Mouse (Mus musculus): Measurements from ENCODE around the gene Cog7. TPM values are rescaled to one million over a fixed set of nuclear protein-coding genes. Genes with fewer than 3 reads are reported as not detected.

Gene Cog7
- polyA plus RNA-seq, 1 experiment from 2014 or later, result 18.0 TPM

- Histone ChIP-seq H3K9me3 (no peaks in the 10 kb centered on the region), H3K27me3 (replicated peaks) (no peaks in the 10 kb centered on the region), H3K36me3 (0 out of 2 replicates have a peak, but pooled peaks cover 5% of the 10 kb centered on the region), H3K4me1 (replicated peaks) (no peaks in the 10 kb centered on the region), H3K9ac (no peak overlapping the region), H3K27ac (no peak overlapping the region), H3K4me2 (replicated peaks) (no peak overlapping the region), H3K4me3 (replicated peaks) (no peak overlapping the region)
- WGBS, result 85% methylated on average over 5 of the region's 5 CpGs
- ATAC-seq, result no peak
Observed at GRCm38 (mm10) chr7:121946196-121946595, 35.3 kb downstream of the Cog7 start.

DNA sequence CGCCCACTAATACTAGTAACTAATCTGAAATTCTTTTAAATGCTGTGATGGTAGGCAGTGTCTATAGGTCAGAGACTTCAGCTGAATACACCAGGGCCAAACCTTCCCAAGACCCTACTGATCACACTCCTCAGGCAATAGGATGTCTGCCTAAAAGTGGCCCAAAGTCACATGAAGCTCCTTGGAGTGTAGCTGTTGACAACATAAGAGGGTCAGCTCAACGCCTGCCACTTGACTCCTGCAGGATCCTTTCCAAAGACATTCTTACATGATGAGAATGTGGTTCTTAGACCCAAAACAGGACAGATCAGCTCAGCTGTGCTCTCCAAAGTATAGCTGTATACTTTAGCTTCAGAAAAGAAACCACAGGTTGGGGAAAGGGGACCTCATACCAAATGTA is 39.1 kb downstream of the Cog7 start:
- H3K27ac ChIP-seq, result no peak overlapping the region
- no peak overlapping the region for H3K4me2 ChIP-seq (replicated peaks)
- 86% methylated on average over 2 of the region's 2 CpGs for WGBS
- H3K9me3 ChIP-seq, result no peaks in the 10 kb centered on the region
- H3K27me3 ChIP-seq (replicated peaks), result no peaks in the 10 kb centered on the region
- no peak for ATAC-seq
- H3K9ac ChIP-seq, result no peak overlapping the region
- 0 out of 2 replicates have a peak, but pooled peaks cover 4% of the 10 kb centered on the region for H3K36me3 ChIP-seq
- H3K4me1 ChIP-seq (replicated peaks), result no peaks in the 10 kb centered on the region
- no peak overlapping the region for H3K4me3 ChIP-seq (replicated peaks)

DNA sequence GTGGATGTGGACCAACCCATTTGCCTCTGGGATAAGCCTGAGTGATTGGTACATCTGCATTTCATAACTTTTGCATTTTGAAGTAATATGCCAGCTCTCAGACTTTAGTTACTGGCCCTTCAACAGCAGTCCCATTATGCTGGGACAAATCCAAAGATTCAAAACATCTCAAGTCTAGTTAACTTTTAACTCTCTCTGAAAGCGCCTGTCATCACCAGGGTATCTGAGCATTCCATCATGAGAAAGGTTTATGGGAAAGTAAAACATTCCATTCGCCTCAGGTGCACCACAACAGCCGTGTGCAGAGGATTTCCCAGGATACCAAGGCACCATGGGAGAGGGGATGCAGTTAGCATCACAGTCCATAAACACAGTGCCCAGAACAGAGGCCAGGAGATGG is 39.9 kb downstream of the Cog7 start:
- Histone ChIP-seq H3K27me3 (replicated peaks) (no peaks in the 10 kb centered on the region), H3K4me3 (replicated peaks) (no peak overlapping the region), H3K9me3 (no peaks in the 10 kb centered on the region), H3K4me2 (replicated peaks) (no peak overlapping the region), H3K9ac (no peak overlapping the region), H3K36me3 (0 out of 2 replicates have a peak, but pooled peaks cover 4% of the 10 kb centered on the region), H3K27ac (no peak overlapping the region), H3K4me1 (replicated peaks) (no peaks in the 10 kb centered on the region)
- no peak for ATAC-seq
- WGBS, result 74% methylated on average over 3 of the region's 3 CpGs

DNA sequence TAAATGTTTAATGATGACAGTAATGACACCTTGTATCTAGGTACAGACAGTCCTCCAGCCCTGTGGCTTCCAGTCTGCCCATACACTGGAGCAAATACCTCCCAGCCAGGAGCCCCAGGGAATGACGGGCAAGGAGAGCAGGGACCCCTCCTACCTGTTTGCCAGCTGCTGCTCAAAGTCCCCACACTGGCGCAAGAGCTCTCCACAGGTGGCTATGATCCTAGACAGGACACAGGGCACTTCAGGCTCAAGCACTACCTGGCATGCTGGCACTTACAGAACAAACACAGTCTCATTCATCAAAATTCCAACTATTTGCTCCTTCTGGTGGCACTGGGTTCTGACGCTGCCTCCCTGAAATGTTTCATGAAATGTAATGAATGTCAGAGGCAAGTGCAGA is 40.5 kb downstream of the Cog7 start:
- Histone ChIP-seq H3K4me2 (replicated peaks) (no peak overlapping the region), H3K9ac (no peak overlapping the region), H3K4me3 (replicated peaks) (no peak overlapping the region), H3K27me3 (replicated peaks) (no peaks in the 10 kb centered on the region), H3K36me3 (0 out of 2 replicates have a peak, but pooled peaks cover 4% of the 10 kb centered on the region), H3K4me1 (replicated peaks) (peaks cover 4% of the 10 kb centered on the region), H3K27ac (no peak overlapping the region), H3K9me3 (no peaks in the 10 kb centered on the region)
- ATAC-seq, result no peak
- 80% methylated on average over 3 of the region's 3 CpGs for WGBS

- 0 out of 2 replicates have a peak, but pooled peaks cover 4% of the 10 kb centered on the region for H3K36me3 ChIP-seq
- 45% methylated on average over 4 of the region's 4 CpGs for WGBS
- H3K4me2 ChIP-seq (replicated peaks), result no peak overlapping the region
- H3K4me1 ChIP-seq (replicated peaks), result peaks cover 4% of the 10 kb centered on the region
- no peak overlapping the region for H3K27ac ChIP-seq
- no peak overlapping the region for H3K4me3 ChIP-seq (replicated peaks)
- peak; percentile 66 for ATAC-seq
- H3K27me3 ChIP-seq (replicated peaks), result no peaks in the 10 kb centered on the region
- H3K9me3 ChIP-seq, result no peaks in the 10 kb centered on the region
- no peak overlapping the region for H3K9ac ChIP-seq
Observed at GRCm38 (mm10) chr7:121939729-121940128, 41.8 kb downstream of the Cog7 start.

- no peak overlapping the region for H3K4me3 ChIP-seq (replicated peaks)
- 0 out of 2 replicates have a peak, but pooled peaks cover 4% of the 10 kb centered on the region for H3K36me3 ChIP-seq
- no peak overlapping the region for H3K9ac ChIP-seq
- H3K4me2 ChIP-seq (replicated peaks), result no peak overlapping the region
- H3K9me3 ChIP-seq, result no peaks in the 10 kb centered on the region
- ATAC-seq, result no peak
- WGBS, result 65% methylated on average over 6 of the region's 6 CpGs
- peaks cover 4% of the 10 kb centered on the region for H3K4me1 ChIP-seq (replicated peaks)
- H3K27ac ChIP-seq, result no peak overlapping the region
- H3K27me3 ChIP-seq (replicated peaks), result no peaks in the 10 kb centered on the region
Observed at GRCm38 (mm10) chr7:121939244-121939643, 42.3 kb downstream of the Cog7 start.

DNA sequence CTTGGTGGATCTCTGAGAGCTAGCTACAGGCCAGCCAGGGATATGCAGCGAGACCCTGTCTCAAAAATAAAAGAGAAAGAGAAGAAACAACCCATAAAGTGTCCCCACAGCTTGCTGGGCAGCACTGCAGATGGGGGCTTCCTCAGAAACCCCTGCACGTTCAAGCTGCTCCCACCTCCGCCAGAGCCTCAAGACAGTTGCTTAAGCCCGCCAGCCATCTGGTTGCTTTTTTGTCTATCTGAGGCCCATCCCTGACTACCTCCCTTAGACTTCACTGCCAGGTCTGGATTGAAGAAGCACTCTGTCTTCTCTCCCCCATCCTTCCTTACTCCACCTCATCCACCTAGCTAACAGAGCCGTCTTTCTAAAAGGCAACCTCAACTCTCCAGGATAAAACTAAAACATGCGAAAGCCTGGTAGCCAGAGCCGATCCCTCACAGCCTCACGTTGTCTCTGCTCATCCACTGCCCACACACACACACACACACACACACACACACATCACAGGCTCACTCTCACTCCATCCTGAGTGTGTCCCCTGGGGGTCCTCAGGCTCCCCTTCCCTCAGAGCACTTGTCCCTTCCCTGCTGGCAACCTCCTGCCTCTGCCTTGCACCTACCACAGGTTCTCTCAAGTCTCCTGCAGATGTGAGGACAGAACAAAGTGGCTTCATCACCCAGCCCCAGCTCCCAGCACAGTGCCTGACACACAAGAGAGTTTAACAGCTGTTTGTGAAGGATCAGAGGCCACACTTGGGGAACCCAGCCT is 43.2 kb downstream of the Cog7 start:
- Histone ChIP-seq H3K27me3 (replicated peaks) (no peaks in the 10 kb centered on the region), H3K4me1 (replicated peaks) (peaks cover 4% of the 10 kb centered on the region), H3K36me3 (0 out of 2 replicates have a peak, but pooled peaks cover under 1% of the 10 kb centered on the region), H3K9me3 (no peaks in the 10 kb centered on the region), H3K27ac (no peak overlapping the region), H3K4me3 (replicated peaks) (no peak overlapping the region), H3K9ac (no peak overlapping the region), H3K4me2 (replicated peaks) (no peak overlapping the region)
- ATAC-seq, result no peak
- 69% methylated on average over 8 of the region's 8 CpGs for WGBS

GRCm38 (mm10) chr7:121936861-121937630 is 44.5 kb downstream of the Cog7 start:
- Histone ChIP-seq H3K4me2 (replicated peaks) (no peak overlapping the region), H3K27me3 (replicated peaks) (no peaks in the 10 kb centered on the region), H3K4me3 (replicated peaks) (no peak overlapping the region), H3K36me3 (no peaks in the 10 kb centered on the region), H3K9ac (no peak overlapping the region), H3K27ac (no peak overlapping the region), H3K4me1 (replicated peaks) (peaks cover 4% of the 10 kb centered on the region), H3K9me3 (no peaks in the 10 kb centered on the region)
- 69% methylated on average over 14 of the region's 14 CpGs for WGBS
- ATAC-seq, result no peak

DNA sequence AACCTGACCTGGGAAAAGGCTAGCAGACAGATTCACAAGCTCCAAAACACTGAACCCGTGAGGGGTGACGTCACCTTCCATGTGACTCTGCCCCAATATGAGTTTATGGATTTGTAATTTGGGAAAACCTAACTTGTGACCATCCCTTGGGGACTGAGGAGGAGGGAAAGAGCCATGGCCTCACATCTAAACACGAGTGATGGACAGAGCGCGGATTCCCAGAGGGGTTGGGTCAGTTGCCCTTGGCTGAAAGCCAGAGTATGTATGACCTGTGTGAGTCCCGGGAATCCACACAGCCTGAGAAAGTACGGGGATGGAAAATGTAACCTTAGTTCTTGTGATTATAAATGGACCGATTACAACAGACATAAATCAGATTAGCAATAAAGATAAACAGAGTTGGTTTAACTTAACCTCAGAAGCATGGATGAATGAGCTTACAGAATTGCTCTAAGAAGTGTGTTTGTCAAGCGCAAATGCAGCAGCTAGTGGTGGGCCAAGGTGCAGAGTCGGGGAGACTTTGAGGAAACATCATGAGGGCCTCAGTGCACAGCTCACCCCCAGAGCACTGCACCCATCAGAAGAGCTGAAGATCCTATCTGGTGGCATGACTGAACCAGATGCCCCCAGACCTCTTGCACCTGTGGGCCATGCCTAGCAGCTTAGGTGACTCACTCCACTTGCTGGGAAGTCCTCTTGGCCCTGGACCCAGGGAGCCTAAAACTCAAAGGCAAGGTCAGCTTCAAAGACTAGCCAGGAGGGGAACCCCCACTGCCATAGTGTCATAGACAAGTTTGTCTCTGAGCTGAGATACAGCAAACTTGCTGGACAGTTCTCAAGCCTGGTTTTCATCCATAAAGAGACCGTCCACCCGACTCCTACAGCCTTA is 45.4 kb downstream of the Cog7 start:
- Histone ChIP-seq H3K9me3 (no peaks in the 10 kb centered on the region), H3K36me3 (no peaks in the 10 kb centered on the region), H3K27ac (no peak overlapping the region), H3K4me1 (replicated peaks) (peaks cover 4% of the 10 kb centered on the region), H3K27me3 (replicated peaks) (no peaks in the 10 kb centered on the region), H3K4me3 (replicated peaks) (no peak overlapping the region), H3K9ac (no peak overlapping the region), H3K4me2 (replicated peaks) (no peak overlapping the region)
- peak; percentile 28; the same call in 1 of the 2 replicates for ATAC-seq
- WGBS, result 40% methylated on average over 12 of the region's 12 CpGs

- H3K27me3 ChIP-seq (replicated peaks), result no peaks in the 10 kb centered on the region
- H3K4me1 ChIP-seq (replicated peaks), result peaks cover 4% of the 10 kb centered on the region
- WGBS, result 83% methylated on average over 2 of the region's 2 CpGs
- H3K9ac ChIP-seq, result no peak overlapping the region
- H3K4me3 ChIP-seq (replicated peaks), result no peak overlapping the region
- no peaks in the 10 kb centered on the region for H3K9me3 ChIP-seq
- H3K36me3 ChIP-seq, result no peaks in the 10 kb centered on the region
- no peak overlapping the region for H3K27ac ChIP-seq
- no peak for ATAC-seq
- no peak overlapping the region for H3K4me2 ChIP-seq (replicated peaks)
Observed at GRCm38 (mm10) chr7:121934346-121934745, 47.2 kb downstream of the Cog7 start.

DNA sequence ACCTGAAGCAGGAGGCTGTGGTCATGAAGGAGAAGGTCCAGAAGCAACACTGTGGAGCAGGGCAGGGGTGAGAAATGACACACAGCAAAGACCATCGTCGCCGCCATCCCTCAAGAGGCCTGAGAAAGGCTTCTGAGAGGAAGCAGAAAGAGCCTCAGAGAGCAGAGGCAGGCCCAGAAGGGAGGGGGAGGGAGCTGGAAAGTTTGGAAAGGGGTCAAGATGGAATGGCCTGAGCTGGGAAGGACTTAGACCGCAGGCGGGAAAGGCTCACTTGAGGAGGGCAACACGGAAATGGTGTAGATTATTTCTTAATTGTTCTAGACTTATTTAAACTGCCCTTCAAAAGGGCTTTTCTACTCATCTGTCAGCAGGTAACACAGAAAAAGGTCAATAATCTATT is 47.8 kb downstream of the Cog7 start:
- Histone ChIP-seq H3K36me3 (no peaks in the 10 kb centered on the region), H3K9me3 (no peaks in the 10 kb centered on the region), H3K4me3 (replicated peaks) (no peak overlapping the region), H3K27me3 (replicated peaks) (no peaks in the 10 kb centered on the region), H3K27ac (no peak overlapping the region), H3K9ac (no peak overlapping the region), H3K4me2 (replicated peaks) (no peak overlapping the region), H3K4me1 (replicated peaks) (peaks cover 4% of the 10 kb centered on the region)
- ATAC-seq, result no peak
- WGBS, result 70% methylated on average over 6 of the region's 6 CpGs

DNA sequence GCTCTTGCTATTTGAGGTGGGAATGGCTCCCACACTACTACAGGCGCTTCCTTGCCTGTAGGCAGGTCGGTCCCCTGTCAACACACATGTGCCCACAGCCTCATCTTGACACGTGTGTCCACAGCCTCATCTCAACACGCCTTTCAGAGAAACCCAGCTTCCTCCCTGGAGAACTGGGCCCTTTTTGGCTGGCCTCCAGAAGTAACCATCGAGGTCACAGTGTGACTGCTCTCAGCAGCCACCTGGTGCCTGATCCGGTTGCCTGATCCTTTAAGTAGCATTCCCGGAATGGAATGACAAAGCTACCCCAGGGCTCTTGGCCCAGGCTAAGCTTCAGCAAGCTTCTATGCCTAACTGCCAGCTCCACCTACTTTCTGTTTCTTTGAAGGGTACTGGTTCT is 50.3 kb downstream of the Cog7 start:
- ATAC-seq, result no peak
- Histone ChIP-seq H3K9me3 (no peaks in the 10 kb centered on the region), H3K4me2 (replicated peaks) (no peak overlapping the region), H3K4me1 (replicated peaks) (peaks cover under 1% of the 10 kb centered on the region), H3K9ac (no peak overlapping the region), H3K27ac (no peak overlapping the region), H3K36me3 (0 out of 2 replicates have a peak, but pooled peaks cover 6% of the 10 kb centered on the region), H3K27me3 (replicated peaks) (no peaks in the 10 kb centered on the region), H3K4me3 (replicated peaks) (no peak overlapping the region)
- WGBS, result 60% methylated on average over 7 of the region's 7 CpGs
